Mouse (Mus musculus) stomach, postnatal 0 days (tissue): ENCODE data around the gene Smad6. TPM values are rescaled to one million over a fixed set of nuclear protein-coding genes. Genes with fewer than 3 reads are reported as not detected.

ENCODE experiments used
- ATAC-seq: fragments of 200-750 bp; cut with Nextera tagmentation; 2 replicates; pipeline ENCODE4 v1.8.0; 2017; ENCODE audit not compliant: low FRiP score, low TSS enrichment
- DNase-seq: peaks from one replicate; pipeline ENCODE4 v3.0.0-alpha.2; 2016; ENCODE audit warnings: low spot score
- H3K27ac ChIP-seq: fragments of 300-500 bp; sonication (generic); replicated peaks from 2 replicates; pipeline ENCODE4 v1.5.1; 2014; ENCODE audit warnings: mild to moderate bottlenecking, control low read depth
- H3K27me3 ChIP-seq: fragments of 300-500 bp; sonication (generic); 2 replicates; pipeline ENCODE4 v1.6.1; 2014; ENCODE audit warnings: low read length; ENCODE audit not compliant: control insufficient read depth, insufficient read depth
- H3K36me3 ChIP-seq: fragments of 300-500 bp; sonication (generic); 2 replicates; pipeline ENCODE4 v1.6.1; 2014; ENCODE audit warnings: low read length, mixed read lengths; ENCODE audit not compliant: control insufficient read depth, insufficient read depth
- H3K4me1 ChIP-seq: fragments of 300-500 bp; sonication (generic); replicated peaks from 2 replicates; pipeline ENCODE4 v1.6.1; 2014; ENCODE audit warnings: antibody characterized with exemption; ENCODE audit not compliant: control insufficient read depth, insufficient read depth
- H3K4me2 ChIP-seq: fragments of 300-500 bp; sonication (generic); replicated peaks from 2 replicates; pipeline ENCODE4 v1.6.1; 2014; ENCODE audit warnings: low read depth, mild to moderate bottlenecking, control low read depth, moderate library complexity
- H3K4me3 ChIP-seq: fragments of 300-500 bp; sonication (generic); 2 replicates; pipeline ENCODE4 v1.5.1; 2014; ENCODE audit warnings: low read depth, low read length, control low read depth
- H3K9ac ChIP-seq: fragments of 300-500 bp; sonication (generic); 2 replicates; pipeline ENCODE4 v1.6.1; 2014; ENCODE audit warnings: mild to moderate bottlenecking, low read length, control low read depth, mixed read lengths
- H3K9me3 ChIP-seq: fragments of 300-500 bp; sonication (generic); 2 replicates; pipeline ENCODE4 v1.6.1; 2016; ENCODE audit warnings: low read length; ENCODE audit not compliant: control insufficient read depth
- CTCF ChIP-seq: IDR thresholded peaks from 2 replicates; pipeline ENCODE4 v1.5.1; 2016; ENCODE audit warnings: antibody characterized with exemption, low read depth, mild to moderate bottlenecking, moderate library complexity
- EP300 ChIP-seq: optimal IDR thresholded peaks from 2 replicates; pipeline ENCODE3; 2016; ENCODE audit warnings: antibody characterized with exemption
- WGBS: fragments of 180-500 bp; shearing (Covaris S2); extraction: QIAGEN DNeasy Blood & Tissue Kit; methylation state at CpG from one replicate; pipeline ENCODE4 v1.1.7; 2014; 5-methylcytosine and 5-hydroxymethylcytosine counted together
- polyA plus RNA-seq: library from polyadenylated mRNA; unstranded; fragments of >200 nt; fragmentation: Nextera tagmentation; extraction: Ambion mirVana; gene quantifications from 2 replicates; pipeline ENCODE4 v1.2.1, GENCODE M21; 2015

Smad6 gene
- polyA plus RNA-seq, 1 experiment from 2014 or later: 6.0 TPM

- Histone ChIP-seq H3K36me3 (no peaks in the 10 kb centered on the region), H3K4me1 (no peaks in the 10 kb centered on the region), H3K27me3 (no peaks in the 10 kb centered on the region), H3K9me3 (no peaks in the 10 kb centered on the region), H3K9ac (no peak overlapping the region), H3K4me3 (no peak overlapping the region), H3K27ac (no peak overlapping the region), H3K4me2 (no peak overlapping the region)
- no peak for DNase-seq
- TF ChIP-seq CTCF (peak; percentile 19; the same call in 1 of the 2 replicates), EP300 (no peak)
- 81% methylated on average over 2 of the region's 2 CpGs for WGBS
- no peak for ATAC-seq
Measured at GRCm38 (mm10) chr9:63904543-63904942, 117.3 kb downstream of the Smad6 start.

Other genes starting within 250 kb of the Smad6 start
- 0.13 and 0.17 TPM in 2 replicates for gene Lctl, start 95.1 kb upstream of the Smad6 start, polyA plus RNA-seq
- 3.2 and 4.1 TPM in 2 replicates for gene Zwilch, start 151.0 kb upstream of the Smad6 start, polyA plus RNA-seq
- 902 and 907 TPM in 2 replicates for gene Rpl4, start 151.3 kb upstream of the Smad6 start, polyA plus RNA-seq
- 31.8 and 34.4 TPM in 2 replicates for gene Snapc5, start 157.2 kb upstream of the Smad6 start, polyA plus RNA-seq
- gene Uchl4, start 213.1 kb upstream of the Smad6 start, polyA plus RNA-seq: 2.0 and 2.2 TPM in 2 replicates
- 84.1 and 85.0 TPM in 2 replicates for gene Map2k1, start 231.6 kb upstream of the Smad6 start, polyA plus RNA-seq